Mouse (Mus musculus) B cell, adult 62 days (primary cell): Measurements from ENCODE around the gene Defb45. TPM values are rescaled to one million over a fixed set of nuclear protein-coding genes. Genes with fewer than 3 reads are reported as not detected.

Experiments used
- total RNA-seq: library from RNA; stranded (reverse); gene quantifications from 4 replicates; pipeline ENCODE4 v1.2.4, GENCODE M21; 2023

The Defb45 gene
- not detected in 4 replicates for total RNA-seq

GRCm38 (mm10) chr2:152599299-152599698 is at the start of gene Defb45:
Gene Defb45 (minus strand): TSS chr2:152599399.

GRCm38 (mm10) chr2:152626774-152627591 is 27.8 kb upstream of the Defb45 start, which contains the start of gene Rem1:
Gene Rem1 (plus strand): TSS chr2:152626951.

GRCm38 (mm10) chr2:152622953-152623352 is 23.8 kb upstream of the Defb45 start, which contains the start of gene Defb25:
Gene Defb25 (minus strand): TSS chr2:152623053.

GRCm38 (mm10) chr2:152604057-152604456 is 4.9 kb upstream of the Defb45 start, which contains the start of gene Defb36:
Gene Defb36 (plus strand): TSS chr2:152604327.

GRCm38 (mm10) chr2:152580107-152580506 is 19.1 kb downstream of the Defb45 start, which contains the start of gene Defb19:
Gene Defb19 (minus strand): TSS chr2:152580312.

GRCm38 (mm10) chr2:152572114-152572794 is 26.9 kb downstream of the Defb45 start, which contains the start of gene Defb21:
Gene Defb21 (plus strand): TSS chr2:152572744.

GRCm38 (mm10) chr2:152569038-152569437 is 30.2 kb downstream of the Defb45 start, which contains the start of gene Gm17416:
Gene Gm17416 (plus strand): TSS chr2:152569338.

Other genes starting within 250 kb of the Defb45 start
- not detected in 4 replicates for gene Nrsn2, start 222.8 kb downstream of the Defb45 start, total RNA-seq
- 1.8 to 3.3 TPM (median 2.6 TPM) in 4 replicates for gene Sox12, start 201.3 kb downstream of the Defb45 start, total RNA-seq
- gene Zcchc3, start 184.4 kb downstream of the Defb45 start, total RNA-seq = 2.9 to 3.5 TPM (median 3.2 TPM) in 4 replicates
- gene 6820408C15Rik, start 183.8 kb downstream of the Defb45 start, total RNA-seq = 0.53 to 1.5 TPM in 2 of 4 replicates, not detected in the others
- not detected in 4 replicates for gene Defb23, start 134.8 kb downstream of the Defb45 start, total RNA-seq
- not detected in 4 replicates for gene Defb20, start 122.3 kb downstream of the Defb45 start, total RNA-seq
- not detected in 4 replicates for gene Defb22, start 109.3 kb downstream of the Defb45 start, total RNA-seq
- not detected in 4 replicates for gene Defb26, start 87.7 kb downstream of the Defb45 start, total RNA-seq
- not detected in 4 replicates for gene Defb28, start 81.1 kb downstream of the Defb45 start, total RNA-seq
- gene Defb29, start 59.3 kb downstream of the Defb45 start, total RNA-seq = not detected in 4 replicates
- not detected in 4 replicates for gene Gm17416, start 30.1 kb downstream of the Defb45 start, total RNA-seq
- gene Defb21, start 26.7 kb downstream of the Defb45 start, total RNA-seq = not detected in 4 replicates
- not detected in 4 replicates for gene Defb19, start 19.1 kb downstream of the Defb45 start, total RNA-seq
- gene Defb36, start 4.9 kb upstream of the Defb45 start, total RNA-seq = not detected in 4 replicates
- gene Defb25, start 23.7 kb upstream of the Defb45 start, total RNA-seq = not detected in 4 replicates
- gene Rem1, start 27.6 kb upstream of the Defb45 start, total RNA-seq = not detected in 4 replicates
- gene H13, start 70.1 kb upstream of the Defb45 start, total RNA-seq = 91.4 to 102 TPM (median 99.1 TPM) in 4 replicates
- 19.7 to 26.7 TPM (median 21.4 TPM) in 4 replicates for gene Mcts2, start 87.6 kb upstream of the Defb45 start, total RNA-seq
- gene Id1, start 136.9 kb upstream of the Defb45 start, total RNA-seq = 0.81 to 2.2 TPM in 2 of 4 replicates, not detected in the others
- not detected in 4 replicates for gene Cox4i2, start 154.8 kb upstream of the Defb45 start, total RNA-seq
- 4.7 to 13.7 TPM (median 7.7 TPM) in 4 replicates for gene Bcl2l1, start 232.3 kb upstream of the Defb45 start, total RNA-seq
- gene Tpx2, start 248.6 kb upstream of the Defb45 start, total RNA-seq = 1.6 to 3.0 TPM (median 2.0 TPM) in 4 replicates